Mouse (Mus musculus): ENCODE measurements around the gene Cwc25. TPM values are rescaled to one million over a fixed set of nuclear protein-coding genes. Genes with fewer than 3 reads are reported as not detected.
A peak's percentile ranks its signal among the peaks of the same experiment; 100 is the strongest.

The Cwc25 gene
- polyA plus RNA-seq, 1 experiment = 19.8 TPM

DNA sequence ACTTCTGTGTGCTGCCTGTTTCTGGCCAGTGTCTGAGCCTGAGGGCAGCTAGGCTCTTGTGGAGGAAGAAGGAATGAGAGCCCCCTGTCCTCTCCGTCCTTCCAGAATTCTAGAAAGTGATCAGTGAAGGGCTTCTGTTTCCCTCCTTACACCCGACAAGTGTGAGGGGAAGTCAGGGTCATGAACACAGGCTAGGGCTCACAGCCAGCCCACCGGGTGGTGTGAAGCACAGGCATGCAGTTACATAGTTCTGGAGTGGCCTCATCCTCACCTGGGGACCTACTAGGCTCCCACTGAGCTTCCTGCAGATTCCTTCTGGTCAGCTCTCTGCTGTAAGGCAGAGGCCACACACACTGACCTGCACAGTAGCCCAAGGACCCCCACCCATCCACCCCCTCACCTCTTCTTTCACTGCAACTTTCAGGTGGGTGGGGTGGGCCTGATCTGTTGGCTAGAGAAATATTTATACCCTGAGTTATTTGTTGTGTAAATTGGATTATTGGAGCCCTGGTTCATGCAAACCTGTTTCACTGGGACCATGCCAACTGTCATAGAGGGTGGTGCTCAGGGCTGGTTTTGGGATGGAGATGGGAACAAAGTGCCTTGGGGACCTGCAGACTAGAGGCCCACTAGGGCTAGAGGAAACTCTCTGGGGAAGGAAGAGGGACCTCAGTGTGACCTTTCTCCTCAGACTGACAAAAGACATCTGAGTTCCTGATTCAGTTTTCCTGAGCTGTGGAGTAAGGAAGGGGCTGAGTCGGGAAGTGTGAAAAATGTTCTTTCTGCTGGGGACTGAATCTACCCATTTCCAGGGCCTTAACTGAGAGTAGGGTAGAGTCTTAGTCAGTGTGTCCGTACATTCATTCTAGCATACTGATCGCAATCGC, 43.1 kb upstream of the Cwc25 start:
- H3K4me1 ChIP-seq (ENCODE audit: control insufficient read depth, insufficient read depth, low read length) = peaks cover 53% of the 10 kb centered on the region
- no peak overlapping the region for H3K4me3 ChIP-seq (ENCODE audit: insufficient read depth, low read length)
- TF ChIP-seq POLR2A (IDR thresholded peaks at IDR 0.05; ENCODE audit: borderline replicate concordance, low read depth, low read length) (no peak), CTCF (IDR thresholded peaks at IDR 0.05; ENCODE audit: low read depth, low read length) (no peak)
- 0 out of 2 replicates have a peak overlapping the region, but pooled peaks have one; percentile 2 for H3K27ac ChIP-seq (ENCODE audit: insufficient read depth, low read depth, low read length)

DNA sequence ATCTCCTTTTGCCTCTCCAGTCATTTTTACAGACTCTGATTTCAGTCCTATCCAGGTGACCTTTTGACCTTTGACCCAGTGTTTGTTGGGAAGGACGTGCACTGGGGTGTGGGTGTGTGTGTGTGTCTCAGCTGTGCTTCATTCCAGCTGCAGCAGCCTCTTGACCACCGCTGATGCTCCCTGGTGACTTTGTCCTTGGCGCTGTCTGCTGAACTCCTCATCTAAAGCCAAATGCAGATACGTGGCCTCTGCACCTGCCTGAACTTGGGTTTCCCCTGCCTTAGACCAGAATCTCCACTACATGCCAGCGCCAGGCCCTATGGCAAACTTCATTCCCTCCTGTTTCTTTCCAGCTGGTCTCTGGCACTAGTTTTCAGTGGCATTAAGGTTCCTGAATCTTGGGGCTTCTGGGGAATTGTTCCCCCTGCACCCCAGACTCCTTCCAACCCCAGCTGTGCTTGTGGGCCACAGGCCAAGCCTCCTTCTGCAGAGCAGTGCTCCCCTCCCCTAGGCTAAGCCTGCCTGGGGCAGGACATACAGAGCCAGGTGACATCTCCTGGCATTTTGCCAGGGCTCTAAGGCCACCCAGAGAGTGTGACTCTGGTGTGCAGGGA, 42.4 kb upstream of the Cwc25 start:
- no peak overlapping the region for H3K4me3 ChIP-seq (ENCODE audit: insufficient read depth, low read length)

DNA sequence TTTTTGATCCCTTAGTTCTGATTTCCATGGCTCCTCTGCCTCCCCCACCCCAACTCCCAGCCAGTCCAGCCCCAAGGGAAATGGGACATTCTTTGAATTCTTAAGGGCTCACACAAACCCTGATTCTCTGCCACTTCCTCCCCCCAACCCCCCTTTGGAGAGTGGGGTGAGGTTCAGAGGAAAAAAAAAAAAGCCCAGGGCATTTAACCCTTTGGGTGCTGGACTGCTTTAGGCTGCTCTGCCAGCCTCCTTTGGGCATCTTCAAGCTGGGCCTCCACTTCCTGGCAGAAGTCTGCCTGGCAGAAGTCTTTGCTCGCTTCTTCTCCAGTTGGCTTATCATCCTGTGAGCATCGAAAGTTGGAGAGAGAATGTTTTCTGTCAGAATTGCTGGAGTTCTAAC, 41.7 kb upstream of the Cwc25 start:
- TF ChIP-seq CTCF (IDR thresholded peaks at IDR 0.05; ENCODE audit: low read depth, low read length) (no peak), POLR2A (IDR thresholded peaks at IDR 0.05; ENCODE audit: borderline replicate concordance, low read depth, low read length) (no peak)
- H3K4me1 ChIP-seq (ENCODE audit: control insufficient read depth, insufficient read depth, low read length) = peaks cover 61% of the 10 kb centered on the region
- no peak overlapping the region for H3K4me3 ChIP-seq (ENCODE audit: insufficient read depth, low read length)
- H3K27ac ChIP-seq (ENCODE audit: insufficient read depth, low read depth, low read length) = no peak overlapping the region

More for the DNA sequence above, 42.4 kb upstream of the Cwc25 start:
- Histone ChIP-seq H3K4me1 (ENCODE audit: control insufficient read depth, insufficient read depth, low read length) (peaks cover 59% of the 10 kb centered on the region), H3K27ac (ENCODE audit: insufficient read depth, low read depth, low read length) (no peak overlapping the region)
- no peak for TF ChIP-seq POLR2A (IDR thresholded peaks at IDR 0.05; ENCODE audit: borderline replicate concordance, low read depth, low read length)
- TF ChIP-seq CTCF (IDR thresholded peaks at IDR 0.05; ENCODE audit: low read depth, low read length) = no peak

DNA sequence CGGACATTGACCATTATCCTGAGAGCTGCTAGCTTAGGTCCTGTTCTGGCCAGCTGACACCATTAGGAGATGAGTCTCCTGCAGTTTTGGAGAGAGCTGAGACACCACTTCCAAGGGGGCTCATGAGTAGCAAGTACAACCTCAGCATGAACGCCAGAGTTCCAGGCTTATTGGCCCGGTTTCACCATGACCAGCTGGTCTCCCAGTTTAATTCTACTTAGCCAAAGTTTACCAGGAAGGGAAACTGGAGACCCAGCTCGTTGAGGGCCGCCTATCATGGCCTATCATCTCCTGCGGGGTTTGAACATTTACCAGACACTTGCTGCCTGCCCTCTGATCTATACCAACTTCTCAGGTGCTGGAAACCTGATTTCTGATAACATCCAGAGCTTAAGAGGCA, 41.3 kb upstream of the Cwc25 start:
- Histone ChIP-seq H3K4me1 (ENCODE audit: control insufficient read depth, insufficient read depth, low read length) (peaks cover 61% of the 10 kb centered on the region), H3K4me3 (ENCODE audit: insufficient read depth, low read length) (no peak overlapping the region), H3K27ac (ENCODE audit: insufficient read depth, low read depth, low read length) (no peak overlapping the region)
- TF ChIP-seq POLR2A (IDR thresholded peaks at IDR 0.05; ENCODE audit: borderline replicate concordance, low read depth, low read length) (no peak), CTCF (IDR thresholded peaks at IDR 0.05; ENCODE audit: low read depth, low read length) (no peak)

DNA sequence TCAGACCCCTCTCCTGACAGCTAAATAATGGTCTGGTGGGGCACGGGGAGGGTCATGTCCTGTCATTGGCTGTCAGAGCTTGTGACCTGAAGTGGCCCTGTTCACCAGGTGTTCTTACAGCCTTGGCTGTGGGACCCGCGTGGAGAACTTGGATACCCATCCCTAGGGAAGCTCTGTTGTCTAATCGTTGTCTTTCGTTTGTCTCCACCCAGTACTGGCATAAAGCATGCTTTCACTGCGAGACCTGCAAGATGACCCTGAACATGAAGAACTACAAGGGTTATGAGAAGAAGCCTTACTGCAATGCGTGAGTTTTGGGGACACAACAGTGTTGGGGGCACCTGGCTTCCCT, 40.2 kb upstream of the Cwc25 start:
- Histone ChIP-seq H3K27ac (ENCODE audit: insufficient read depth, low read depth, low read length) (no peak overlapping the region), H3K4me3 (ENCODE audit: insufficient read depth, low read length) (no peak overlapping the region), H3K4me1 (ENCODE audit: control insufficient read depth, insufficient read depth, low read length) (peaks cover 70% of the 10 kb centered on the region)
- TF ChIP-seq CTCF (IDR thresholded peaks at IDR 0.05; ENCODE audit: low read depth, low read length) (no peak), POLR2A (IDR thresholded peaks at IDR 0.05; ENCODE audit: borderline replicate concordance, low read depth, low read length) (no peak)

DNA sequence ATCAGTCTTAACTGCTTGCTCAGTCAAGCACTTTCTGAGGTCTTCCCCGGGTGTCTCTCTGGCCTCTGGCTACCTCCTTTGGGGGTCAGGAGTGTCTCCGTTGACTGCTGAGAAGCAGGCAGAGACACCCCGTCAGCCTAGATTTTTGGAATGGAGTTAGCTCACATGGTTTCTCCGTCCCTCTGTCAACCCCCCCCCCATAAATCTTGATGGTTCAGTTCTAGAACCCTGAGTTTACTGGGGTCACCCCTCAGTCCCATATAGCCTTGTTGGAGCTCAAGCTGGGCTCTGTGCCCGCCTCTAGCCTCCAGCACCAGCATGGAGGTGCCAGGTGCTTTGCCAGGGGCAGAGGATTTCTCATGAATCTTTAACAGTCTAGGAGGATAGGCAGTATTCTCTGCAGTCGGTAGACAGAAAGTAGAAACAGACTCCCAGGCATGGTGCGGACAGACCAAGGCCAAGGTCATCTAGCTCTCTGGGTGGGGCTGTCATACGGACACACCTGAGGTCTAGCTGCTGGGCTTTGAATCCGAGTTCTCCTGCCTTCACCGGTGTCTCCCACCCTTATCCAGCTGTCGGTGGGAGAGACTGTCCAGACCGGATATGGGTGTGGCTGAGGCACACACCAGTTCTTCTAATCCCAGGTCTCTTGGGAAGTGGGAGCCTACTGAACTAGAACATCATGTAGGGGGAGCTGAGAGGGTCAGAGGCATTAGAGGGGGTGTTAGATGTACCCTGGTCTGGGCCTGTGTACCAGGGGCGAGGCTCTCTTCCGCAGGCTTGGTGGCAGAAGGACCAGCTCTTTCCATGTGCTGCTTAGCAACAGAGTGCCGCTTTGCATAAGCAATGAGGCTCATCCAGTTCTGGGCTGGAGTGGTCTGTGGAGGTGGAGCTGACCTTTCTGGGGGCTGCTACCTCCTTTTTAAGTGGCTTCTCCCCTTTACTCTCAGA, 39.6 kb upstream of the Cwc25 start:
- TF ChIP-seq CTCF (IDR thresholded peaks at IDR 0.05; ENCODE audit: low read depth, low read length) = no peak
- TF ChIP-seq POLR2A (IDR thresholded peaks at IDR 0.05; ENCODE audit: borderline replicate concordance, low read depth, low read length) = no peak
- Histone ChIP-seq H3K4me3 (ENCODE audit: insufficient read depth, low read length) (no peak overlapping the region), H3K27ac (ENCODE audit: insufficient read depth, low read depth, low read length) (no peak overlapping the region), H3K4me1 (ENCODE audit: control insufficient read depth, insufficient read depth, low read length) (peaks cover 76% of the 10 kb centered on the region)

DNA sequence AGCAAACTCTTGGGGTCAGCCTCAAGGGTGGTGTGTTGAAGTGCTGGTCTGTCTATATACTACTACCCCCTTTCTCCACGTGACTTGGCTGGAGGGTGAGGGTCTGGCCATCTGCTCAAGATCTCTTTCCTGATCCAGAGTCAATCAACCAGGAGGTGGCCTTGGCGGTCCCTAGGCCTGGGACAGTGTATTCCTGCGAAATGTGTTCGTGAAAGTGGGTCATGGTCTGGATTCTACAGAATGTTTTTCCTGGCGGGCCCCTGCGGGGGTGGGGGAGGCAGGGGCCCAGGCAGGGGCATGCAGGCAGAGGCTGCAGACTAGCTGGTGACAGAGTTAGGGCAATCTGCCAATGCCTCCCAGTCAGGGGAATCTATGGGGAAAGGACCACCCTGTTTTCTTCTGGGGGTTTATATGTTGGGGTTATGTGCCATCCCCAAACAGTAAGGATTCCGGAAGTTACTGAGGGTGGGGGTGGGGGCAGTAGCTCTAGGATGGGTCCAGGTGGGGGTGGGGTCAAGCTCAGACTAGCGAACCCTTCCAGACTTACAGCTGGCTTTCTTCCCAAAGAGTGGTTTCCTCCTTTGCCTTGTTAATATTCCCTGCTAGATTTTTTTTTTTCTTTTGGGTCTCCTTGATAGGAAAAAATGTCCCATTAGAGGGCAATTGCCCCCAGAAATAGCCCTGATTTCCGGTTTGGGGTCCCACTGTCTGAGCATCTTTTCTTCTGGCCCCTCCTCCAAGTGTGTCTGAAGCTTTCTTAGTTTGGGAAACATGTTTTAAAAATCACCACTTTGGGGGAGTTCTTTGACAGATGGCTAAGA, 38.7 kb upstream of the Cwc25 start:
- H3K4me1 ChIP-seq (ENCODE audit: control insufficient read depth, insufficient read depth, low read length) = peaks cover 71% of the 10 kb centered on the region
- TF ChIP-seq CTCF (IDR thresholded peaks at IDR 0.05; ENCODE audit: low read depth, low read length) = no peak
- TF ChIP-seq POLR2A (IDR thresholded peaks at IDR 0.05; ENCODE audit: borderline replicate concordance, low read depth, low read length) = no peak
- no peak overlapping the region for H3K27ac ChIP-seq (ENCODE audit: insufficient read depth, low read depth, low read length)
- no peak overlapping the region for H3K4me3 ChIP-seq (ENCODE audit: insufficient read depth, low read length)

DNA sequence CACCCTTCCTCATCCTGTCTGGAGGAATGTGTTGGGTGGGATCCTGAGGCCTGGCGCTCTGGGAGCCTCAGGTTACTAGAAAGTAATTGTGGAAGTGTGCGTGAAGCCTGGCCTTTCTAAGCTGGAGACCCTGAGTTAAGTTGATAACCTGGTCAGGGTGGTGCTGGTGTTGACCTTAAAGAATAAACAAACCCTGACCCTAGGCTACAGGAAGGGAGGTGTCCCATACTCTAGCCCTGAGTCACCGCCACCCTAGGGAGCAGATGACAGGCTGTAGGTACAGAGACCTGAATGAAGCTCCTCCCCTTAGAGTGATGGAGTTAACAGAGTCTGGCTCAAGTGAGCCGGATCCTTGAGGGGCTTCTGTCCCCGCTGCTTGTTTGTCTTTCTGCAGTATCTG, 37.5 kb upstream of the Cwc25 start:
- H3K27ac ChIP-seq (ENCODE audit: insufficient read depth, low read depth, low read length) = no peak overlapping the region
- peaks cover 59% of the 10 kb centered on the region for H3K4me1 ChIP-seq (ENCODE audit: control insufficient read depth, insufficient read depth, low read length)
- TF ChIP-seq CTCF (IDR thresholded peaks at IDR 0.05; ENCODE audit: low read depth, low read length) = no peak
- TF ChIP-seq POLR2A (IDR thresholded peaks at IDR 0.05; ENCODE audit: borderline replicate concordance, low read depth, low read length) = no peak
- H3K4me3 ChIP-seq (ENCODE audit: insufficient read depth, low read length) = no peak overlapping the region

DNA sequence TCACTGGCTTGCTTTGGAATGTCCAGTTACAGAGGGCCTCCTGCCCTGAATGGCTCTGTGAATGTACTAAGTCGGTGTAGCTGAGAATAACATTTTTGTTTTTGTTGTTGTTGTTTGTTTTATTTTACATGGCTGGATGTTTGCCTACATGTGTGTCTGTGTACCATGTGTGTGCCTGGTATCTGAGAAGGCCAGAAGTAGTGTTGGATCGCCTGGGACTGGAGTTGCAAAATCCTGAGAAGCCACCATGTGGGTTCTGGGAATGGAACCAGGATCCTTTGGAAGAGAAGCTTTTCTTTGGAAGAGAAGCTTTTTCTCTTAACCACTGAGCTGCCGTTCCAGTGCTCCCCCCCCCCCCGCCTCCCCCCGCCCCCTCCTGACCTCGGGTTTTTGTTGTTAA, 36.1 kb upstream of the Cwc25 start:
- Histone ChIP-seq H3K4me1 (ENCODE audit: control insufficient read depth, insufficient read depth, low read length) (peaks cover 46% of the 10 kb centered on the region), H3K27ac (ENCODE audit: insufficient read depth, low read depth, low read length) (0 out of 2 replicates have a peak overlapping the region, but pooled peaks have one; percentile 12), H3K4me3 (ENCODE audit: insufficient read depth, low read length) (no peak overlapping the region)
- no peak for TF ChIP-seq CTCF (IDR thresholded peaks at IDR 0.05; ENCODE audit: low read depth, low read length)
- no peak for TF ChIP-seq POLR2A (IDR thresholded peaks at IDR 0.05; ENCODE audit: borderline replicate concordance, low read depth, low read length)
